Mouse (Mus musculus): ENCODE data around the gene Kiss1r.

Kiss1r gene

DNA sequence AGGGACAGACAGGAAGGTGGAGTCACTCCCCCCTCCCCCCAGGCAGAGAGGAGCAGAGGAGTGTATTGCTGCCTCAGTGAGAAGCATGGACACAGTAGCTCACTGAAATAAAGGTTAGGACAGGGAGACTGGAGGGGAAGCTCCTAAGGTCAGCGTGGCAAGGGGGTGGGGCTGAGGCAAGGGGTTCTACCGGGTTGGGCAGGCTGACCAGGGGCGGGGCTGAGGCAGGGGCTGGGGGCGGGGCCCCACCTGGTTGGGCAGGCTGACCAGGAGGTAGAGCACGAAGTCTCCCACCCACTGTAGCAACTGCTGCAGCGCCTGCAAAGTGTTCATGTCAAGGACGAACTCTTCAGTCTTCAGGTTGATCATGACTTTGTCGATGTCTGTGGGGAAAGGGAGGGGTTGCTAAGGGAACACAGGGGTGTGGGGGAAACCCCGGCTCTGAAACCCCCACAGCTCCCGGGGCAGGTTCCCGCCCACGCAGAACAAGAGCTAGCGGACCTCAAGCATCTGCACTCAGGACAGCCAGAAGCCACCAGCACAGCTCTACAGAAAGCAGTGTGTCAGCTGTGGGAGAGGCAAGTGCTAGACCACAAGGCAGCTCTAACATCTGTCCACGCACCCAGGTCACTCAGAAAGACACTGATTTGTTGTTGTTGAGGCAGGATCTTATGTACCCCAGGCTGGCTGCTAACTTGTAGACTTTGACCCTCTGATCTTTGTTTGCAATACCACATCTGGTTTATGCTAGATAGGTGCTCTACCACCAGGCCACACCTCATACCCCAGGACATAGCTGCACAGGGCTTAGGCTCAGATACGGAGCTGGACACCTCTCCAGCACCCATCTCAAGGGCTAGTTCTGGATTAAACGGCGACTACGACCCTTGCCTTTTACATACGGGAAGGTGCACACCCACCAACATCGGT is 19.2 kb upstream of the Kiss1r start:
- no peak for DNase-seq

DNA sequence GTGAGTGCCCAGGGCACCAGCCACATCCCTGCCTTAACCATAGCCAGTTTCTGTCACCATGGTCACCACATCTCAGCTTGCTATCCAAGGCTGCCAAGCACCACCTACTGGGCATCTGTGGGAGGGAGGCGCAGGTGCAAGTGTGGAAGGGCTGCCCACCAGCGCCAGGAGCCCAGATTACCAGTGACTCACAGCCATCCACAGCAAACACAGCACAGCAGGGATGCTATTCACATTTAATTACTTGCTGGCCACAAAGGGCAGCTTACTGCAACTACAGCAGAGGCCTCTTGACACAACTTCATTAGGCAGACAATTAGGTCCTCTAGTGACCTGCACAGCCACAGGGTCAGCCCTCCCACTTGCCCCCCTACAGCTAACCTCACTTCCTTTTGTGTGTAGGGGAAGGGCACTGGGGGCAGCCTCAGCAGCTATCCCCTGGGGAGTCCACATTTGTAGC is 15.8 kb upstream of the Kiss1r start:
- DNase-seq = no peak

DNA sequence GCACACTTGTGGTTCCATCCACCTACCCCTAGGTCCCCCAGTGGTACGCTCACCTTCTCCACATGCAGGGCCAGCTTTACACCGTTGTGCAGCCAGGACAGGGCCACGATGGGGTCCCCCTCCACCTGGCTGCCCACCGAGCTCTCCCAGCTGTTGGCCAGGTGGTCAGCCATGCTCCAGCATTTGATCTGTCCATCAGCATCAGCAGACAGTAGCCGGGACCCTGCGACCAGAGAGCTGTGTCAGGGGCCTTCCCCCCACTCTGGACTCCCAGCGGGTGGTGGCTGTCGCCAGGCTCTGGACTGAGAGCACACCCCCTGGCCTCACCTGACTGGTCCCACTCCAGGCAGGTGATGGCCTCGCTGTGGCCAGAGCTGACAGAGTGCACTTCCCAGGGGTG is 10.1 kb upstream of the Kiss1r start:
- DNase-seq = no peak

DNA sequence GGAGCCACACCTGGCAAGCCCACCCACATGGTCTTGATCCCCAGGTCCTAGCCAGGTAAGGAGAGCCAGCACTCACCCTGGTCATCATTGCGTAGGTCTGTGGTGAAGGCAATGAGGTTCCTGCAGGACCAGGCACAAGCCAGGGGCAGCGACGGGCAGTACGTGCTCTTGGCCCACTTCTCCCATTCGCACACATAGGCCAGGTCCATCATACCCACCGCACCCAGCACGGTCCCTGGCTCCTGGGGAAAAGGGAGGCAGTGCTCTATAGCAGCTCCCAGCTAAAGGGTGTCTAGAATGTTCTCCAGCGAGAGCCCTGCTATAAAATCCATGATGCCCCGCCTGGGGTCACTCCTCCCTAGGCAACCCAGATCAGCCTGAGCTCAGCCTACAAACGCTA is 9.4 kb upstream of the Kiss1r start:
- no peak for DNase-seq

DNA sequence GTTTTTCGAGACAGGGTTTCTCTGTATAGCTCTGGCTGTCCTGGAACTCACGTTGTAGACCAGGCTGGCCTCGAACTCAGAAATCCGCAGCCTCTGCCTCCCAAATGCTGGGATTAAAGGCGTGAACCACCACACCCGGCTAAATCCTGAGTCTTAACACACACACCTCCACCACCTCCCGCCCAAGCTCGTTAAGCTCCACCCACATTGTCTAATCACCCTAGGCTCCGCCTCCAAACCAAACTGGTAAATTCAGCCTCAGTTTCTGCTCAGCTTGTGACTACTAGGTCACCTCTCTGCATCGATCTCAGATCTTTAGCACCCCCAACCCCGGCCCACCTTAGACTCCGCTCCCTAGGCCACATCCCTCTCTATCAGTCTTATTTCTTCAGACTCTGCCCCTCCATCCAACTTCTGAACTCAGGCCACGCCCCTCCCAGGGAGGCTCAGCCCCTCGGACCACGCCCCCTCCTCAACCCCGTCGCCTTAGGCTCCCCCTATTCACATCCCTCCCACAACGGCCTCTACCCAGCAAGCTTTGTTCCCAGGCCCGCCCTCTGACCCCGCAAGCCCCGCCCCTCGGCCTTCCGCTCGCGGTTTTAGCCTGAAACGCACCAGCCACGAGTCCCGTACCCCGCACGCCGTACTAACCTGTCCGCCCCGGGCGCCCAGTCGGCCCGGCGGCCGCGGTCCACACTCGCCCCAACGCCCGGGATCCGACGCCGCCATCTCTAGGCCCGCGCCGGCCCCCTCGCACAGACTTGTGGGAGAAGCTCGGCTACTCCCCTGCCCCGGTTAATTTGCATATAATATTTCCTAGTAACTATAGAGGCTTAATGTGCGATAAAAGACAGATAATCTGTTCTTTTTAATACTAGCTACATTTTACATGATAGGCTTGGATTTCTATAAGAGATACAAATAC is 8.3 kb upstream of the Kiss1r start, which contains the start of gene Med16:
Gene Med16 (minus strand): TSS at position 757 of the 925 bp plus-strand sequence.
- peak; percentile 99 for DNase-seq

DNA sequence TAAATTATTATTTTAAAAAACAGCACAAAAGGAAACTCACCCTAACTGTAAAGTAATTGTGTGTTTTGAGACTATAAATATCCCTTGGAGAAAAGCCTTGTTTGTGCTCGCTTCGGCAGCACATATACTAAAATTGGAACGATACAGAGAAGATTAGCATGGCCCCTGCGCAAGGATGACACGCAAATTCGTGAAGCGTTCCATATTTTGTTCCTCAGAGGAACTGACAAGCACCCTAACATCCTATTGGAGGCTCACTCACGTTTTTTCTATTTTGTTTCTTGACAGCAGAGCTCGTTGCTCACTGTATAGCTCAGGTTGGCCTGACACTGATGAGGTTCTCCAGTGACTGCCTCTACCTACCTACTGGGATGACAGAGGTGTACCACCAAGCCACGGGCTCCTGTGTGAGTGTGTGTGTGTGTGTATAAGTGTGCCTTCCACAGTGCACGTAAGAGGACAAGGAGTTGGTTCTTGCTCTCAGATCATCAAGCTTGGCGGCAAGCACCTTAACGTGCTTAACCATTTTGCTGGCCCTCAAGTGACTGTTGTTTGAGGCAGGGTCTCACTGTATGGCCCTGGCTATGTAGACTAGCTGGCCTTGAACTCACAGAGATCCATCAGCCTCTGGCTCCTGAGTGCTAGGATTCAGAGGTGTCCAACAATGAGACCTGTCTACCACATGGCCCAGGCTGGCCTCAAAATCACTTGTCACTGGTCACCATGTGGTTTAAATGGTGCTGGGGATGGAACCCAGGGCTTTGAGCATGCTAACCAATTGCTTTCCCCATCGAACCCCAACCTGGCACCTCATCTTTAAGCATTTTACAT is 7.5 kb upstream of the Kiss1r start:
- peak; percentile 31 for DNase-seq

DNA sequence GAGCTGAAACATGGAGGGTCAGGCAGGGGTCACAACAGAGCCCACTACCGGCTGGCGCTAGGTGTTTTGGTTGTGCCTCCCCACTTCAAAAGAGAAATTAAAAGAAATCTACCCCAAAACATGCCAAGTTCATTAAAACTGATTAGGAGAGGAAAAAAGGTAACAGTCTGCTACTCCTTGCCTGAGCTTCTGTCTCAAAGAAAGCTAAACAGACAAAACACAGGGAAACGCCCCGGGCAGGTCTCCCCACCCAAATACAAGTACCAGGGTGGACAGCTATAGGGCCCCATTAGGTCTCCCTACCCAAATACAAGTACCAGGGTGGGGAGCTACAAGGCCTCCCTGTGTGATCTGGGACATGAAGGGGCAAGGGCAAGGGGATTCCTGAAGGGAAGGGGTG is 6.2 kb upstream of the Kiss1r start, which contains the start of gene Gm26602:
Gene Gm26602 (plus strand): TSS at position 301 of the 400 bp plus-strand sequence.
- DNase-seq = no peak

DNA sequence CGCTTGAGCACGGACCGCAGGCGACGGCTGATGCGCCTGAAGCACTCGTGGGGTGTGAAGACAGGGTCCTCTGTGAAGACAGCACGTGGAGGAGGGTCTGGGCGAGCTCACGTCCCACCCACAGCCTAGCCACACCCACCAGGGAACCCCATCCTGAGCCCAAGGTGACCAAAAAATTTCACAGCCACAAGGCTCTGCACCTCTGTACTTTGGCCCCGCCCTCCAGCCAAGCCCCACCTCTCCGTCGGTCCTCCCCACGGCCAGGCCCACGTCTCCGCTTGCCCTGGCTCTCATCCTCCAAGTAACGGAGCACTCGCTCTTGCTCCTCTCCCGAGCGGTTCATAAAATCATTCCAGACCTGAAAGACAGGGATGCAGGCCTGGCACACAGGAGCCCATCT is 4.4 kb upstream of the Kiss1r start:
- DNase-seq = no peak

DNA sequence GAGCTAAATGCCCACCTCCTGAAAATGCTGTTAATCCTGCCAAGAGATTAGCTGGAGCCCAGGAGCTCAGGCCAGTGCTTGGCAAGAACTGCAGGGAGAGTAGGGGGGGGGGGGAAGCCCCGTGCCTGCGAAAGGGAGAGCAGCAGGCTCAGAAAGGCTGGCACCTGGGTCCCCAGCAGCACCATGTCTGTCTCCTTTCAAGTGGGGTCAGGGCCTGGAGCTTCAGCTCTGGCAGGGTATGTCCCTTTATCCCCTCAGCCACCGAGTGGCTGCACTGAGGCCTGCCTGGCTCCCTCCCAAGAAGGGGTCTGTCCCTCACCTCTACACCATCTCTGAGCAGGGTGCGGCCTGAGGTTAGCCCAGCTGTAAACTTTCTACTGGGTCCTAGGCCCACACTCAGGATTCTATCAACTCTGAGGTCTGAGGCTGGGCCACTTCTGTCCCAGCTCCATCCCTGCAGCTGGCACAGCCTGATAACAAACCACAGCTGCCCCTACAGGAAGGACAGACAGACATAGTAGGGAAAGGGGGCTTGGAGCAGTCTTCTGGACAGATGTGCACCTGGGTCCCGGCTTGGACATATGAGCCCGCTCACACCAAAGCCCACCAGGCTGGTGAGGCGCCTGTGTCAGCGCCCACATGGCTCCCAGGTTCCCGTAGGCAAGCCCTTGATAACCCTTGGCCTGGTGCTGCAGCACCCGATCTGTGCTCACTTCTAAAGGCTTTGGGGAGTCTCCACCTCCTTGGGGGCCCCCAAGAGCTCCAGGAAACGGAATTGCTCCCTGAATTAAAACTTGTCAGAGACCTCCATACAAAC is 2.4 kb upstream of the Kiss1r start:
- DNase-seq = no peak

DNA sequence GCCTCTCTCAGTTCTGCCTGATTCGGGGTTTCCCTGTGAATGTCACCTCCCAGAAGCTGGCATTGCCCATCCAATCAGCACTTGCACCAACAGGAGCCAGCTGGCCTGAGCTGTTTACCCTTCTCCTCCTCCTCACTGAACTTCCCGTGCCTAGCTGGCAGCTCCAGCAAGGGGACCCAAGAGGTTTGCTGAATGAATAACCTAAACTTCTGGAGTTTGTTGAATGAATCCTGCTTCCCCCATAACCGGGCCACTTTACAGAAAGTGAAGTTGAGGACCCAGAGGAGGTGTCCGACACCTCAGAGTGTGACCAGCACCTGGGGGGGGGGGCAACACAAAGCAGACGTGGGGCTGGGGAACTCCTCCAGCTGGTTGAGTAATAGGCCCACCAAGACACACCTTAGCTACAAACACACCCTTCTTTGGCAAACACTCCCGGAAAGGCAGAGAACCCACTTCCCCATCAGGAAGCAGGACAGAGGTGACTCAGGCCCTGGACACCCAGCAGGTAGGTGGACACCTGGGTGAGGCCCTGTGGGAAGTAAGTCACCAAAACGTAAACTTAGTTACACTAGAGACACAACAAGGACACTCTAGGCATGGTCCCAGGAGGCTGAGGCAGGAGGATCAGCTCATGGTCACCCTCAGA is 1.7 kb upstream of the Kiss1r start:
- DNase-seq = no peak

DNA sequence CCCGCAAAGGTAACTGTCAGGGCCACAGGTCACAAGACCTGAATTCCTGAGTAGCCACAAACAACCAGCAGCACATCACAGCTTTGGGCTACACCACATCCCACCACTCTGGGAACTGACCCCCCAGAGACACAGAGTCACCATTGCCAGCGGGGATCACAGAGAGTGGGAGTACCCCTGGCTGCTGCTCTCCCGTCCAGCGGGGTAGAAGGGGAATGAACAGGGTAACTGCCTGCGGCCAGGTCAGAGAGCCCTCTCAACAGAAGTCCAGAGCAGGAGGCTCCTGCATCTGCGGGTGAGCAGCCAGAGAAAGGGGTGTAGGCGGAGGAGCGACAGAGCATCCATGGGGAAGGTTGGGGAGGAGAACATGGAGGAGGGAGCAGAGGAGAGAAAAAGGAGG is 690 bp upstream of the Kiss1r start:
- DNase-seq = no peak

DNA sequence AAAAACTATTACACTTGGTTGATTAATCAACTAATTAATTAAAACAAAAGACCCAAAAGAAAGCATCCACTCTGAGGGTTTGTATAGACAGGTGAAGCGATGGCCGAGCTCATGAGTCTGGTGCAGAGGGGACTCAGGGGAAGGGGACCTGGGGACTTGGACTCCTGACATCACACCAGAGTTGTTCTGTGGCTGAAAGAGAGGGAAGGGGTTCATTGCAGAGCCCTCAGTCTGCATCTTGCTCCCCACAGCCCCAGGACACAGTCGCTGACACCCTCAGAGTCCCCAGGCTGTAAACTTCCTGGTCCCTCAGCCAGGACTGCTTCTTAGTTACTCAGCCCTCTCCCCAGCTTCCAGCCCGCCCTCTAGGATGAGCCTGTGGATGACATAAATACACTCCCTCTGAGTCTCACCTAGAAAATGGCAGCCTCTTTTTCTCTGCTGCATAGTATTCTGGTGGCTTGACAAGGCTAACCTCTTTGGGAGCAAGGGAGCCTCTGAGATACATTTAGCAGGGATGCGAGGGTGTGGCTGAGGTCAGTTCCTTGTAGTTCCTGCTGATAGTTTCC is 845 bp downstream of the Kiss1r start:
- DNase-seq = no peak

DNA sequence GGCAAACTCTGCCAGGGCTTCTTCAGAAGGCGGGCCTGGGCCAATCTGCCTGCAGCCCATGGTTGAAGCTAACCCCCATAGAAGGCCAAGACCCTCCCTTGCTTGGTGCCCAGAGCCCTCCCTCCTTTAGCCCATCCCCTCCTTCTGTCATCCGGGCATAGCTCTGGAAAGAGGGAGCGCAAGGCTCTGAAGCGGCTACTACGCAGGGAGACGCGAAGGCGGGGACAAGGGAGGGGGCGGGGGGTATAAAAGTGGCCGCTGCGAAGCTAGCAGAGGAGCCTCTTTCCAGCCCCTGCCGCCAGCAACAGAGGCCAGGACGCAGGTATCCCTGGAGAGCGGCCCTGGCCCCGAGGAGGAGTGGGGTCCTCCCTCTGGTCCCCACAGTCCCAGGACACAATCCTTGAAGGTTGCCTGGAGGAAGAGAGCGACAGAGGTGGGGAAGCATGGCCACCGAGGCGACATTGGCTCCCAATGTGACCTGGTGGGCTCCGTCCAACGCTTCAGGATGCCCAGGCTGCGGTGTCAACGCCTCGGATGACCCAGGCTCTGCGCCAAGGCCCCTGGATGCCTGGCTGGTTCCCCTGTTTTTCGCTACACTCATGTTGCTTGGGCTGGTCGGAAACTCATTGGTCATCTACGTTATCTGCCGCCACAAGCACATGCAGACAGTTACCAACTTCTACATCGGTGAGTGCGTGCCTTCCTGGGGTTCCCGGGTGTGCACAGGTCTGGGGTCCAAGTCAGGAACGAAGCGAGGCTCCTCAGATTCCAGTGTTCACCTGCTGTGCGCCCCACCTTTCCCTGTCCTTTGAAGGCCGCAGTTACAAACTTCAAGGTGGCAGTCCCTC is 1.7 kb downstream of the Kiss1r start:
- no peak for DNase-seq

DNA sequence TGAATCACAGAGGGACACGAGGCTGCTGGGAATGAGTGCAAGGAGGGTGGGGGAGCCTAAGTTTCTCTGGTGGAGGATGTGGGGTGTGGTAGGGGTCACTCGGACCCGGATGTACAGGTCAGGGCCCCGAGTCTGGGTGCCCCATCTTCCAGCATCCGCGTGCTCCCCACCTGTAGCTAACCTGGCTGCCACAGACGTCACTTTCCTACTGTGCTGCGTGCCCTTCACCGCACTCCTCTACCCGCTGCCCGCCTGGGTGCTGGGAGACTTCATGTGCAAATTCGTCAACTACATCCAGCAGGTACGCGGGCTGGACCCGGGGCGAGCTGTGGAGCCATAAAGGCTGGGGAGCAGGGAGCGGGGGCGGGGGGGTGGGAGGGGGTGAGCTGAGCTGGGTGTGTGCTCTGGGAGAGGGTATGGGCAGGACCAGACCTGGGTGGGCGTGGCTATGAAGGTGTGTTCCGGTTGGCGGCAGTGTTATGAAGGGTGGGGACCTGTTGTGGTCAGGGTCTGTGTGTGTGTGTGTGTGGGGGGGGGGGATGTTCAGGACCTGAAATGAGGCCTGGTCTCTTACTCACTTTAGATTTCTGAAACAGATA is 2.6 kb downstream of the Kiss1r start:
- peak; percentile 40 for DNase-seq

DNA sequence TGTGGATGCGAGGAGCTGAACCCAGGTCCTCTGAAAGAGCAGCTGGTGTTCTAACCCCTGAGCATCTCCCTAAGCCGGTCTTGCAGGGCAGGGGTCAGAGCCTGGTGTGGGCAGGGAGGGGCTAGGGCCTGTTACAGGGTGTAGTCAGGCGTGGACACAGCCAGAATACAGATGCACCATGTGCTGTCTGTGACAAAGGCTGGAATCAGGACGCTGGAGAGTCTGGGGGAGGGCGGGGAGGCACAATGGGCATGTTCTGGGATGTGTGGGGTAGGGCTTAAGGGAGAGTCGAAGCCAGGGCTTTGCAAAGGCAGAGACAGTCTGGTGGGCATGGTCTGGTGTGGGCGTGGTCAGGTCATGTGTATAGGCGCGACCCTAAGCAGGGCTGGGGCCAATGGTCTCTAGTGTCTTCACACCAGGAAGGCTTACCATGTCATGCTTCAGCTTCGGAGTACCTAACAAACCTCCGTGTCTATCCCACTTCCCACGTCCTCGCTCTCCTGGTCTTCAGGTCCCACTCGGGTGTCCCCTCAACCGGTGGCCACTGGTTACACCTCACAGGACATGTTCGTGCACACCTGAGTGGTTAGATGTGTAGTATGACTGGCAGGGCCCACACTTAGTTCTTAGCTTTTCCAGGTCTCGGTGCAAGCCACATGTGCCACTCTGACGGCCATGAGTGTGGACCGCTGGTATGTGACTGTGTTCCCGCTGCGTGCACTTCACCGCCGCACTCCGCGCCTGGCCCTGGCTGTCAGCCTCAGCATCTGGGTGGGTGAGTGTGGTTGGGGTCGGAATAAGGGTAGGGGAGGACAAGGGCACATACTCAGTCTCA is 3.5 kb downstream of the Kiss1r start:
- DNase-seq = no peak

DNA sequence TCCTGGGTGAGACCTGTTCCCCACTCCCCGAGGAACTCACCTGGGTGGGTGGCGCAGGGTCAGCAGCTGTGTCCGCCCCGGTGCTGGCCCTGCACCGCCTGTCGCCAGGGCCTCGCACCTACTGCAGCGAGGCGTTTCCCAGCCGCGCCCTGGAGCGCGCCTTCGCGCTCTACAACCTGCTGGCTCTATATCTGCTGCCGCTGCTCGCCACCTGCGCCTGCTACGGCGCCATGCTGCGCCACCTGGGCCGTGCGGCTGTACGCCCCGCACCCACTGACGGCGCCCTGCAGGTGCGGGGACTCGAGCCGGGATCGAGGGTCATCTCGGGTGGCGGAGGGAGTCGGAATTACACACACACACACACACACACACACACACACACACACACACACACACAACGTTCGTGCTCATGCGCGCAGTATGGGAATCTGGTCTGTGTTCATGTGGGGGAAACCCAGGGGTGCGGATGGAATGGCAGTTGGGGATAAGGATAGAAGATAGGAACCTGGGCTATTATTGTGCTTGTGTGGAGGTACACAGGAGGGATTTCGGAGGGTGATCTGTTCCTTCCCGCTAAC is 4.3 kb downstream of the Kiss1r start, which contains the start of gene R3hdm4:
Gene R3hdm4 (minus strand): TSS at position 251 of the 578 bp plus-strand sequence.
- peak; percentile 47 for DNase-seq

DNA sequence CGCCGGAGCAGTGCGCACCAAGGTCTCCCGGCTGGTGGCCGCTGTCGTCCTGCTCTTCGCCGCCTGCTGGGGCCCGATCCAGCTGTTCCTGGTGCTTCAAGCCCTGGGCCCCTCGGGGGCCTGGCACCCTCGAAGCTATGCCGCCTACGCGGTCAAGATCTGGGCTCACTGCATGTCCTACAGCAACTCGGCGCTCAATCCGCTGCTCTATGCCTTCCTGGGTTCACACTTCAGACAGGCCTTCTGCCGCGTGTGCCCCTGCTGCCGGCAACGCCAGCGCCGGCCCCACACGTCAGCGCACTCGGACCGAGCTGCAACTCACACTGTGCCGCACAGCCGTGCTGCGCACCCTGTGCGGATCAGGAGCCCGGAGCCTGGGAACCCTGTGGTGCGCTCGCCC is 4.8 kb downstream of the Kiss1r start:
- no peak for DNase-seq
